9 mouse cellular contexts compared by ENCODE assay signal in genomic region chr7:124868133-124868603, GRCm38 (mm10).
DNase-seq lines count a peak whose midpoint lies in the region; ATAC-seq and TF ChIP-seq lines count a peak whose summit lies in the region.
"Had no signal": no experiment of that assay in that cellular context is flagged by ENCODE, and none has a peak within 500 bp of the region (broad histone marks: within the 10 kb centered on the region; RNA-seq: fewer than 3 reads in every experiment).

No protein-coding gene starts in this region.

- no peak for TF ChIP-seq CTCF in hindbrain, postnatal 0 days (IDR thresholded peaks at IDR 0.05; ENCODE audit: low read depth)

- WGBS in neural tube, embryonic 13.5 days: 39% methylated on average over 6 of the region's 6 CpGs
- 28% methylated on average over 6 of the region's 6 CpGs for WGBS in hindbrain, postnatal 0 days
- WGBS in lung, embryonic 16.5 days: 41% methylated on average over 6 of the region's 6 CpGs

- H3K4me2 ChIP-seq in neural tube, embryonic 13.5 days: no peak overlapping the region
- no peak overlapping the region for H3K4me2 ChIP-seq in hindbrain, postnatal 0 days (ENCODE audit: low read depth, low read length)
- H3K4me2 ChIP-seq in lung, embryonic 16.5 days (ENCODE audit: low read depth, low read length): no peak overlapping the region

- H3K27ac ChIP-seq in neural tube, embryonic 13.5 days (replicated peaks): no peak overlapping the region
- H3K27ac ChIP-seq in hindbrain, postnatal 0 days: no peak overlapping the region
- peak overlapping the region; percentile 55; the same call in 1 of the 2 replicates for H3K27ac ChIP-seq in lung, embryonic 16.5 days (ENCODE audit: low read length)

- H3K4me3 ChIP-seq in neural tube, embryonic 13.5 days: no peak overlapping the region
- no peak overlapping the region for H3K4me3 ChIP-seq in hindbrain, postnatal 0 days (ENCODE audit: low read length)
- no peak overlapping the region for H3K4me3 ChIP-seq in lung, embryonic 16.5 days (ENCODE audit: low read length)

- no peaks in the 10 kb centered on the region for H3K36me3 ChIP-seq in neural tube, embryonic 13.5 days
- no peaks in the 10 kb centered on the region for H3K36me3 ChIP-seq in hindbrain, postnatal 0 days (ENCODE audit: insufficient read depth, low read length)
- no peaks in the 10 kb centered on the region for H3K36me3 ChIP-seq in lung, embryonic 16.5 days (ENCODE audit: control insufficient read depth, insufficient read depth, low read length)

- H3K4me1 ChIP-seq in neural tube, embryonic 13.5 days (replicated peaks): no peaks in the 10 kb centered on the region
- H3K4me1 ChIP-seq in hindbrain, postnatal 0 days (ENCODE audit: insufficient read depth, low read length): no peaks in the 10 kb centered on the region
- H3K4me1 ChIP-seq in lung, embryonic 16.5 days (replicated peaks; ENCODE audit: control insufficient read depth, insufficient read depth, low read length): peaks cover 3% of the 10 kb centered on the region; the same call in 1 of the 2 replicates

- no peak overlapping the region for H3K9ac ChIP-seq in neural tube, embryonic 13.5 days
- no peak overlapping the region for H3K9ac ChIP-seq in hindbrain, postnatal 0 days (replicated peaks; ENCODE audit: low read length)
- no peak overlapping the region for H3K9ac ChIP-seq in lung, embryonic 16.5 days (ENCODE audit: low read length)

- DNase-seq in neural tube, embryonic 10.5 days (ENCODE audit: extremely low spot score, low spot score): no peak
- peak; percentile 1 for DNase-seq in fat pad, adult 2 months (ENCODE audit: extremely low read depth, low read depth, low spot score)
- DNase-seq in hindbrain, postnatal 0 days (ENCODE audit: low spot score): peak; percentile 67
- no peak for DNase-seq in frontal cortex, postnatal 10 days (ENCODE audit: low spot score in 2 of 2)
- DNase-seq in layer of hippocampus, postnatal 25 days (ENCODE audit: extremely low spot score in 1 of 2, low spot score in 1 of 2): no peak

- no peaks in the 10 kb centered on the region for H3K9me3 ChIP-seq in neural tube, embryonic 13.5 days
- no peaks in the 10 kb centered on the region for H3K9me3 ChIP-seq in hindbrain, postnatal 0 days (ENCODE audit: low read length)
- H3K9me3 ChIP-seq in lung, embryonic 16.5 days (ENCODE audit: control insufficient read depth, low read length): no peaks in the 10 kb centered on the region

- peak; percentile 36; the same call in 1 of the 2 replicates for ATAC-seq in neural tube, embryonic 13.5 days (ENCODE audit: low read depth)
- 0 out of 2 replicates have a peak, but pooled peaks have one; percentile 43 for ATAC-seq in hindbrain, postnatal 0 days
- peak; percentile 80 for ATAC-seq in lung, embryonic 16.5 days (ENCODE audit: low read depth)
- ATAC-seq in CD4-positive, CD25-positive, alpha-beta regulatory T cell, adult 4 months: no peak
- ATAC-seq: Patski had no signal

- no peaks in the 10 kb centered on the region for H3K27me3 ChIP-seq in neural tube, embryonic 13.5 days
- H3K27me3 ChIP-seq in hindbrain, postnatal 0 days (ENCODE audit: insufficient read depth, low read length): no peaks in the 10 kb centered on the region
- H3K27me3 ChIP-seq in lung, embryonic 16.5 days (ENCODE audit: control insufficient read depth, insufficient read depth, low read depth, low read length): no peaks in the 10 kb centered on the region
- H3K27me3 ChIP-seq: Patski had no signal

Comparison
In these comparisons a context has a peak if more than half of its experiments do, and no peak if none do; other contexts are left out.
1. DNase-seq: peak in fat pad, adult 2 months (single experiment) and hindbrain, postnatal 0 days (single experiment); none in neural tube, embryonic 10.5 days (single experiment), frontal cortex, postnatal 10 days (0 of 2) and layer of hippocampus, postnatal 25 days (0 of 2).